Mouse (Mus musculus) ES-E14 (cell line): Measurements from ENCODE around the gene Efna3.

ENCODE experiments used
- CHD2 ChIP-seq: IDR thresholded peaks from 2 replicates; pipeline ENCODE4 v1.6.1; 2014; ENCODE audit warnings: mild to moderate bottlenecking, low read depth, low read length, inconsistent platforms
- ZC3H11A ChIP-seq: IDR thresholded peaks from 2 replicates; pipeline ENCODE4 v1.6.1; 2012; ENCODE audit warnings: low read depth, mild to moderate bottlenecking, inconsistent platforms, low read length, borderline replicate concordance
- ZNF384 ChIP-seq: IDR thresholded peaks from 2 replicates; pipeline ENCODE4 v1.6.1; 2012; ENCODE audit warnings: low read depth, low read length, inconsistent platforms

- no peak for TF ChIP-seq ZC3H11A
- TF ChIP-seq CHD2, result no peak
- no peak for TF ChIP-seq ZNF384
Measured at GRCm38 (mm10) chr3:89279153-89279890, 43.4 kb downstream of the Efna3 start.
